Mouse (Mus musculus) limb, embryonic 10.5 days (tissue): ENCODE data around the gene Ccdc159. TPM values are rescaled to one million over a fixed set of nuclear protein-coding genes. Genes with fewer than 3 reads are reported as not detected.

Source experiments
- DNase-seq: peaks from one replicate; pipeline ENCODE4 v3.0.0-alpha.2; 2017; ENCODE audit warnings: low spot score
- H3K27ac ChIP-seq: fragments of 300-500 bp; sonication (generic); 2 replicates; pipeline ENCODE4 v1.5.1; 2016; ENCODE audit warnings: mild to moderate bottlenecking
- H3K27me3 ChIP-seq: fragments of 300-500 bp; sonication (generic); 2 replicates; pipeline ENCODE4 v1.6.1; 2016; ENCODE audit warnings: low read depth, mild to moderate bottlenecking; ENCODE audit not compliant: poor library complexity, severe bottlenecking
- H3K36me3 ChIP-seq: fragments of 300-500 bp; sonication (generic); 2 replicates; pipeline ENCODE4 v1.6.1; 2016; ENCODE audit warnings: mild to moderate bottlenecking, moderate library complexity
- H3K4me1 ChIP-seq: fragments of 300-500 bp; sonication (generic); 2 replicates; pipeline ENCODE4 v1.6.1; 2016
- H3K4me3 ChIP-seq: fragments of 300-500 bp; sonication (generic); 2 replicates; pipeline ENCODE4 v1.5.1; 2016; ENCODE audit warnings: mild to moderate bottlenecking, moderate library complexity
- H3K9me3 ChIP-seq: fragments of 300-500 bp; sonication (generic); replicated peaks from 2 replicates; pipeline ENCODE4 v1.6.1; 2016; ENCODE audit warnings: mild to moderate bottlenecking
- WGBS: fragments of 180-500 bp; shearing (Covaris S2); methylation state at CpG from one replicate; pipeline ENCODE4 v1.1.7; 2016; 5-methylcytosine and 5-hydroxymethylcytosine counted together
- polyA plus RNA-seq: library from polyadenylated mRNA; unstranded; fragments of >200 nt; fragmentation: Nextera tagmentation; extraction: Ambion mirVana; gene quantifications from 2 replicates; pipeline ENCODE4 v1.2.1, GENCODE M21; 2016

The Ccdc159 gene
- polyA plus RNA-seq, 1 experiment from 2014 or later = 3.9 TPM

DNA sequence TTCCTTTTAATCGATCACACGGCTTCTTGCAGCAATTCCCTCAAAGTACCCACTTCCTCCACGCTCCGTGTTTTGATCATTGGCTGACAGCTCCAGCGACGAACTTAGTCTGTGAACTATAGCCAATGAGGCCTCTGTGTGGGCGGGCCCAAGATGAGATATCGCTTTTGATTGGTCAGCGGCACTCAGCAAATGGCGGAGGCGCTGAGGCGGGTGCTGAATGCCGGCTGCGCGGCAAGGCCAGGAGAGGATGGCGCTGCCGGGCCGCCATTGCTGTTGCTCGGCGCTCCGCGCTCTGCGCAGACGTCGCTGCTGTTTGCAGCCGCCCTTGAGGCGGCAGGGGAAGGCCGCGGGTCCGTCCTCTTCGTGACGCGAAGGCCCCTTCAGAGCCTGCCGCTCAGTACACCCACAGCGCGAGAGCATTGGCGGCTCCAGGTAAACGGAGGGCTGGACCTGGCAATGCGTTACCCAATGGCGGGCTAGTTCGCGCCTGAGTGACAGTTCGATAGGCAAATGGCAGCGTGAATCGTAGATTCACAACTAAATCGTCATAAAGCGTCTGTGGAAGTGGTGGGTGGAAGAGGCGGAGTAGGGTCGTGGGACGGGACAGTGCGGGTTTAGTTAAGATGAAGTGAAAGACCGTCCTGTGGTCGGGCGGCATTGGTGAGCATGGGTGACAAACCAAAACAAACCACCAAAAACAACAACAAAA is 28.5 kb downstream of the Ccdc159 start, which contains the start of gene Swsap1:
Gene Swsap1 (plus strand): TSS at position 186 of the 712 bp plus-strand sequence.
- H3K36me3 ChIP-seq = peaks cover 16% of the 10 kb centered on the region
- peak within 1 kb of the TSS; percentile 79 for H3K4me3 ChIP-seq
- peak; percentile 93 for DNase-seq
- H3K27ac ChIP-seq = peak within 1 kb of the TSS; percentile 95
- peaks cover 25% of the 10 kb centered on the region for H3K4me1 ChIP-seq
- H3K27me3 ChIP-seq = peaks cover 25% of the 10 kb centered on the region
- H3K9me3 ChIP-seq = no peaks in the 10 kb centered on the region
- WGBS = under 1% methylated on average over 54 of the region's 54 CpGs

DNA sequence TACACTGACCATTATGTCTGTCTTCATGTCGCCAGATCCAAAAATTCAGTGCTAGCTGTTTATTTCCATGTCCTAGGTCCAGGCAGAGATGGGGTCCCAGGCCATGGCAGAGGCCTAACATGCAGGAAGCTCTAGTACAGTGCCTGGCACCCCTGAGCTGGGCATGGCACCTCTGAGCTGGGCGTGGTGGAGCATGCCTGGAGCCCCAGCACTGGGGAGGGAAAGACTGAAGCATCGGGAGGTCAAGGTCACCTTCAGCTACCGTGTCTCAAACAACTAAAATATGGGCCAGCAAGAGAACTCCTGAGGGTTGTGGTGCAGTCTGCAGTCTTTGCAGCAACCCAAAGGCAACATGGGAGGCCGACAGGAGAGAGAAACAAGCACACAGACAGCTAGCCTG is 31.1 kb downstream of the Ccdc159 start:
- no peaks in the 10 kb centered on the region for H3K9me3 ChIP-seq
- no peak overlapping the region for H3K4me3 ChIP-seq
- H3K27me3 ChIP-seq = peaks cover 52% of the 10 kb centered on the region
- WGBS = 89% methylated on average over 5 of the region's 5 CpGs
- H3K27ac ChIP-seq = no peak overlapping the region
- peaks cover 50% of the 10 kb centered on the region for H3K4me1 ChIP-seq
- no peak for DNase-seq
- peaks cover 16% of the 10 kb centered on the region for H3K36me3 ChIP-seq

GRCm38 (mm10) chr9:21959244-21959643 is 32.0 kb downstream of the Ccdc159 start:
- no peak overlapping the region for H3K4me3 ChIP-seq
- H3K9me3 ChIP-seq = no peaks in the 10 kb centered on the region
- H3K27me3 ChIP-seq = peaks cover 60% of the 10 kb centered on the region
- peaks cover 51% of the 10 kb centered on the region for H3K4me1 ChIP-seq
- H3K36me3 ChIP-seq = peaks cover 16% of the 10 kb centered on the region
- no peak for DNase-seq
- no peak overlapping the region for H3K27ac ChIP-seq
- 88% methylated on average over 7 of the region's 7 CpGs for WGBS

DNA sequence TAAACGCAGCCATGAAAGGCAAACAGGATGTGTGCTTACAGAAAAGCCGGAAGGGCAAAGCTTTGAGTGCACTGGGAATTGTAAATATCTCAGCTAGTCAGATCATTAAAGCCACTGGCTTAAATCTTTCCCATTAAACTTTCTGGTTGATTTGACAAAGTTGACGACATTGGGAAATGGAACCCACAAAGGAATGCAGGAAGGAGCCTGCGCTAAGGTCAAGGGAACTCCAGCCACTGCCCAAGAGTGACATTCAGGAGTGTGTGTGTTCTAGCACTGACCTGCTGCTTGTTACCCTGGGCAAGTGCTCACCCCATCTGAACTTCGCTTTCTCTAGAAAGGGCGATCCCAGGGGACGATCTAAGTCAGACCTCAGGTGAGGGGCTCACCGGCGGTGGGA is 32.9 kb downstream of the Ccdc159 start:
- H3K4me3 ChIP-seq = peak overlapping the region; percentile 54
- peaks cover 61% of the 10 kb centered on the region for H3K27me3 ChIP-seq
- no peak for DNase-seq
- peaks cover 16% of the 10 kb centered on the region for H3K36me3 ChIP-seq
- WGBS = 43% methylated on average over 9 of the region's 9 CpGs
- no peak overlapping the region for H3K27ac ChIP-seq
- no peaks in the 10 kb centered on the region for H3K9me3 ChIP-seq
- peaks cover 49% of the 10 kb centered on the region for H3K4me1 ChIP-seq

- peaks cover 61% of the 10 kb centered on the region for H3K27me3 ChIP-seq
- DNase-seq = peak; percentile 62
- H3K4me1 ChIP-seq = peaks cover 49% of the 10 kb centered on the region
- H3K4me3 ChIP-seq = peak overlapping the region; percentile 54
- WGBS = 7% methylated on average over 26 of the region's 26 CpGs
- peaks cover 16% of the 10 kb centered on the region for H3K36me3 ChIP-seq
- H3K9me3 ChIP-seq = no peaks in the 10 kb centered on the region
- no peak overlapping the region for H3K27ac ChIP-seq
Measured at GRCm38 (mm10) chr9:21960558-21961208, 33.4 kb downstream of the Ccdc159 start.

DNA sequence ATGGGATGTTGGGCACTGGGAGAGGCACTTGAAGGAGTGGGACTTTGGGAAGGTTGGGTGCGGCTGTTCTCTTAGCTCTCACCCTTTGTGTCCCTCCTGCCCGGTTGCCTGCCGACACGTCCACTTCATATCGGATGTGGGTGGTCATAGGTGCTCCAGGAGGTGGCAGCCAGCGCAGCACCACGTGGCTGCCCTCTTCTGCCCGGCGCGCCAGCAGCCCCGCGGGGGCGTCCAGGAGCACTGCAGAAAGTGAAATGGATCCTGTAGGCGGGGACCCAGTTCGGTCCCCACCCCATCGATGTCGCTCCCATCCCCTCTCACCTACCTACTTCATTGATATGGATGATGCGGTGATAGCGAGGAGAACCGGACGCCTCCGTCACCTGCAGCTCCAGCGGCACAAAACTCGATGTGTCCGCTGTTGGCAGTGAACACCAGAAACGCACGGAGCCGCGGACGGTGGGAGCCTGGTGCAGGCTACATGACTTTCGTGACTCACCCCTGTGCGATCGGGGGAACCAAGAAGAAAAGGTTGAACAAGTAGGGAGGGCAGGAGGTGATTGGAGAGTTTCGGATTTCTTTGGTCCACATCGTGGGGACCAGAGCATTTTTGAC is 34.2 kb downstream of the Ccdc159 start:
- no peaks in the 10 kb centered on the region for H3K9me3 ChIP-seq
- 1% methylated on average over 35 of the region's 35 CpGs for WGBS

GRCm38 (mm10) chr9:21962010-21962409 is 34.7 kb downstream of the Ccdc159 start:
- Histone ChIP-seq H3K4me3 (peak overlapping the region; percentile 54), H3K27me3 (peaks cover 61% of the 10 kb centered on the region), H3K9me3 (no peaks in the 10 kb centered on the region), H3K36me3 (peaks cover 16% of the 10 kb centered on the region), H3K27ac (peak overlapping the region; percentile 72), H3K4me1 (peaks cover 42% of the 10 kb centered on the region)
- DNase-seq = peak; percentile 63
- WGBS = under 1% methylated on average over 15 of the region's 15 CpGs

More for the DNA sequence above, 34.2 kb downstream of the Ccdc159 start:
- Histone ChIP-seq H3K36me3 (peaks cover 16% of the 10 kb centered on the region), H3K4me3 (peak overlapping the region; percentile 54), H3K27ac (peak overlapping the region; percentile 72), H3K27me3 (peaks cover 61% of the 10 kb centered on the region), H3K4me1 (peaks cover 45% of the 10 kb centered on the region)
- DNase-seq = peak; percentile 52

DNA sequence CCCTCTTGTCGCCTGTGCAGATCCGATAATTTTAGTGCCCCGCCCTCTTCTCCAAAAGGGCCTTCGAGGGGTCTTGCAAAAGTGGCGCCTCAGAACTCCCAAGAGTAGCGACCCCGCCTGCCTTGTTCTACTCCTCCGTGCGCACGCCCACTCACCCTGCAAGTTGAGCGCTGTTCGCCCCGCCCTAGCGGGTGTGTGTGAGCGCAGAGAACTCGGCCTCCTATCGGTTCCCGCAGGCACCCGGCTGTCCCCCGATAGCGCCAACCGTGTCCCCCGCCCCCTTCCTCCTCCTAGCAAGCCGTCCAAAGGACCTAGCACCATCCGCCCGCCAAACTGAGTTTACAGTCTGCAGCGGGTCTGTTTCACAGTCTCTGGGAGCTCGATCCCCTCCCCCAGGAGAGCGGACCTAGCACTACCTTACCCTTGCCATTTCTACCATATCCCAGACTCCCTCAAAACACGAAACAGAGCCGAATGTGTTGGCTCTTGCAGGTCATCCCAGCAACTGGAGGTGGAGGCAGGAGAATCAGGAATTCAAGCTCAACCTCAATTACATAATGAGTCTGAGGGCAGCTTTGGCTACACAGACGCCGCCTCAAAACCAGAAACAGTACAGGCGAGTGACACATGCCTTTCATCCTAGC is 35.3 kb downstream of the Ccdc159 start:
- Histone ChIP-seq H3K9me3 (no peaks in the 10 kb centered on the region), H3K36me3 (peaks cover 12% of the 10 kb centered on the region), H3K4me3 (peak overlapping the region; percentile 54), H3K4me1 (peaks cover 42% of the 10 kb centered on the region), H3K27ac (peak overlapping the region; percentile 72), H3K27me3 (peaks cover 61% of the 10 kb centered on the region)
- WGBS = 3% methylated on average over 34 of the region's 34 CpGs
- DNase-seq = peak; percentile 78

DNA sequence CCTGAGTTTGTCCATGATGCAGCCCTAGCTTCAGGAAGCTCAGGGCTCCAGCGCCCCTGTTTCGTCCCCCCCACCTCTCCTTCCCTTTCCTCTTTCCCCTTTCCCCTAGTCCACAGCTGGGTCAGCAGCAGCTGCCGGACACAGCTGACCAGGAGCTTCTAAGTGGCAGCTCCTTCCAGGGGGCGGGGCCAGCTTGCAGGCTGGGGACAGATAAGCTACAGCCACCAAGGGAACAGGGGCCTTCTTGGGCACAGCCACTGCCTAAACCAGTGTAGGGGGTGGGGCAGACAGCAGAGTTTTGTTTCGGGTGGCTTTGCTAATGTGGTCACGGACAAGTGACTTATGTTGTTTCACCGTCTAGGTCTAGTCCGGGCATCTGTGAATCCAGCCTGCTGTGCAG is 36.1 kb downstream of the Ccdc159 start, which contains the start of gene Epor:
Gene Epor (minus strand): TSS at position 90 of the 400 bp plus-strand sequence.
- Histone ChIP-seq H3K4me1 (peaks cover 46% of the 10 kb centered on the region), H3K27me3 (peaks cover 59% of the 10 kb centered on the region), H3K4me3 (peak within 1 kb of the TSS; percentile 54), H3K9me3 (no peaks in the 10 kb centered on the region), H3K27ac (peak within 1 kb of the TSS; percentile 72), H3K36me3 (peaks cover 7% of the 10 kb centered on the region; the same call in 1 of the 2 replicates)
- DNase-seq = peak; percentile 59
- 24% methylated on average over 8 of the region's 8 CpGs for WGBS

- 74% methylated on average over 6 of the region's 6 CpGs for WGBS
- Histone ChIP-seq H3K27ac (no peak overlapping the region), H3K4me3 (no peak overlapping the region), H3K27me3 (peaks cover 4% of the 10 kb centered on the region), H3K9me3 (no peaks in the 10 kb centered on the region), H3K36me3 (0 out of 2 replicates have a peak, but pooled peaks cover 1% of the 10 kb centered on the region), H3K4me1 (peaks cover 4% of the 10 kb centered on the region)
- no peak for DNase-seq
Measured at GRCm38 (mm10) chr9:21968883-21969282, 41.6 kb downstream of the Ccdc159 start.

- H3K36me3 ChIP-seq = 0 out of 2 replicates have a peak, but pooled peaks cover 3% of the 10 kb centered on the region
- 90% methylated on average over 4 of the region's 4 CpGs for WGBS
Measured at GRCm38 (mm10) chr9:21969304-21969703, 42.0 kb downstream of the Ccdc159 start.

DNA sequence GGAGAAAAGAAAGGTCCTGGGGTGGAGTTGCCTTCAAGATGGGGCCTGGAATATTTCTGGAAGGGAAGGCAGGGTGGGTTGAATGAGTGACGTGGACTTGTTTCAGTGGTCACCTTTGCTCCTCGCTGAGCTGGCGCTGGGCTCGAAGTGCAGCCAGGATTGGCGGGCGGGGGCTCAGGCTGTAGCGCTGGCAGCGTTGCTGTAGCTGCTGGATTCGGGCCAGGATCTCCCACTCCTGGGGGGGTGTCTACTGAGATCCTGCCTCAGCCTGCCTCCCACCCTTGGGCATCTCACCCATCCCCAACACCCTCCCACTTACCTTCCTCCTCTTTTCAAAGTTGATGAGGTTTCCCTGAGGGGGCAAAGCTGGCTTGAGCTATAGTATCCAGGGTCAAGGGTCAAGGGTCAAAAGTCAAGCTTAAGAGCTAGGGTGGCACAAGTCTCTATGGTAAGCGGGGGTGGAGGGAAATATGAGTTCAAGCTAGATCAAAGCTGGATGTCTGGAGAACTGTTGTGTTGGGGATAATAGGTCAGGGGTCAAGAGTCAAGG is 49.4 kb downstream of the Ccdc159 start:
- no peaks in the 10 kb centered on the region for H3K9me3 ChIP-seq
- no peak for DNase-seq
- peaks cover 8% of the 10 kb centered on the region; the same call in 1 of the 2 replicates for H3K27me3 ChIP-seq
- H3K27ac ChIP-seq = no peak overlapping the region
- H3K4me1 ChIP-seq = no peaks in the 10 kb centered on the region
- 90% methylated on average over 10 of the region's 10 CpGs for WGBS
- no peak overlapping the region for H3K4me3 ChIP-seq
- H3K36me3 ChIP-seq = peaks cover 8% of the 10 kb centered on the region; the same call in 1 of the 2 replicates

More at GRCm38 (mm10) chr9:21969304-21969703, 42.0 kb downstream of the Ccdc159 start:
- Histone ChIP-seq H3K4me3 (no peak overlapping the region), H3K4me1 (peaks cover 4% of the 10 kb centered on the region), H3K27me3 (peaks cover under 1% of the 10 kb centered on the region; the same call in 1 of the 2 replicates), H3K9me3 (no peaks in the 10 kb centered on the region), H3K27ac (no peak overlapping the region)
- no peak for DNase-seq
